Mouse (Mus musculus): ENCODE measurements at regions not wholly inside any gene's neighbourhood (a gene's known extent, or its start where the extent isn't known, plus 50 kb on each side); places are given as distances from the start of the nearest gene placed in this dataset.
A peak's percentile ranks its signal among the peaks of the same experiment; 100 is the strongest.

- 85% methylated on average over 5 of the region's 5 CpGs for WGBS
- no peak for ATAC-seq
Measured at GRCm38 (mm10) chr6:117567691-117568090, 273.3 kb upstream of the Zfp637 start.

GRCm38 (mm10) chr6:117569576-117570326 lies 271.2 kb upstream of the Zfp637 start:
- no peaks in the 10 kb centered on the region for H3K27me3 ChIP-seq (ENCODE audit: control insufficient read depth, insufficient read depth, low read depth, low read length)
- no peaks in the 10 kb centered on the region for H3K4me1 ChIP-seq (ENCODE audit: control insufficient read depth, insufficient read depth, low read length)
- H3K4me3 ChIP-seq (ENCODE audit: low read depth, low read length): no peak overlapping the region
- no peak overlapping the region for H3K4me2 ChIP-seq (ENCODE audit: low read length)
- WGBS: 54% methylated on average over 11 of the region's 11 CpGs
- peak; percentile 42; the same call in 1 of the 2 replicates for ATAC-seq
- H3K36me3 ChIP-seq (ENCODE audit: control insufficient read depth, insufficient read depth, low read length): no peaks in the 10 kb centered on the region
- no peak overlapping the region for H3K27ac ChIP-seq (ENCODE audit: low read length)
- H3K9ac ChIP-seq (ENCODE audit: low read depth, low read length): no peak overlapping the region; the same call in 1 of the 2 replicates
- no peaks in the 10 kb centered on the region for H3K9me3 ChIP-seq (replicated peaks; ENCODE audit: control insufficient read depth, low read length, poor library complexity, severe bottlenecking)

More at GRCm38 (mm10) chr6:117567691-117568090, 273.3 kb upstream of the Zfp637 start:
- no peak overlapping the region for H3K9ac ChIP-seq (ENCODE audit: low read depth, low read length)
- H3K9me3 ChIP-seq (replicated peaks; ENCODE audit: control insufficient read depth, low read length, poor library complexity, severe bottlenecking): no peaks in the 10 kb centered on the region
- H3K27ac ChIP-seq (ENCODE audit: low read length): no peak overlapping the region
- H3K36me3 ChIP-seq (ENCODE audit: control insufficient read depth, insufficient read depth, low read length): no peaks in the 10 kb centered on the region
- no peak overlapping the region for H3K4me2 ChIP-seq (ENCODE audit: low read length)
- no peaks in the 10 kb centered on the region for H3K27me3 ChIP-seq (ENCODE audit: control insufficient read depth, insufficient read depth, low read depth, low read length)
- no peaks in the 10 kb centered on the region for H3K4me1 ChIP-seq (ENCODE audit: control insufficient read depth, insufficient read depth, low read length)
- H3K4me3 ChIP-seq (ENCODE audit: low read depth, low read length): no peak overlapping the region

DNA sequence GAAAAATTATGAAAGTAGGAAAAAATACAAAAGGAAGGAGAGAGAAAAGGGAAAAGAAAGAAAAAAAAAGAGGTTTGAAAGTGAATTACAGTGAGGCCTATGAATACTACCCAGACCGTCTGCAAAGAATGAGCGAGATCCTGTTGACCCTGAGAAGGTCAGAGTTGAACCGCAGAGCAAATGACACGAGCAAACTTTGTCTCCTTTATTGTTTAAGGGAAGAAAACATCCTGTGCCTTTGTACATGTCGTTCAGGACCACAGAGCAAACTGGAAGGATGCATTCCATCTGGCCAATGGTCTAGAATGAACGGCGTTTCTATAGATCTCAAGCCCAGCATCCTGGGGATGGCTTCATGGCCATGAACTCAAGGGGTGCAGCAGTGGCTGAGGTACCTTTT lies 270.6 kb upstream of the Zfp637 start:
- H3K27me3 ChIP-seq (ENCODE audit: control insufficient read depth, insufficient read depth, low read depth, low read length): no peaks in the 10 kb centered on the region
- no peaks in the 10 kb centered on the region for H3K9me3 ChIP-seq (replicated peaks; ENCODE audit: control insufficient read depth, low read length, poor library complexity, severe bottlenecking)
- no peaks in the 10 kb centered on the region for H3K4me1 ChIP-seq (ENCODE audit: control insufficient read depth, insufficient read depth, low read length)
- no peak overlapping the region for H3K4me2 ChIP-seq (ENCODE audit: low read length)
- no peak for ATAC-seq
- no peak overlapping the region for H3K4me3 ChIP-seq (ENCODE audit: low read depth, low read length)
- no peak overlapping the region for H3K9ac ChIP-seq (ENCODE audit: low read depth, low read length)
- WGBS: 56% methylated on average over 7 of the region's 7 CpGs
- no peak overlapping the region for H3K27ac ChIP-seq (ENCODE audit: low read length)
- H3K36me3 ChIP-seq (ENCODE audit: control insufficient read depth, insufficient read depth, low read length): no peaks in the 10 kb centered on the region

DNA sequence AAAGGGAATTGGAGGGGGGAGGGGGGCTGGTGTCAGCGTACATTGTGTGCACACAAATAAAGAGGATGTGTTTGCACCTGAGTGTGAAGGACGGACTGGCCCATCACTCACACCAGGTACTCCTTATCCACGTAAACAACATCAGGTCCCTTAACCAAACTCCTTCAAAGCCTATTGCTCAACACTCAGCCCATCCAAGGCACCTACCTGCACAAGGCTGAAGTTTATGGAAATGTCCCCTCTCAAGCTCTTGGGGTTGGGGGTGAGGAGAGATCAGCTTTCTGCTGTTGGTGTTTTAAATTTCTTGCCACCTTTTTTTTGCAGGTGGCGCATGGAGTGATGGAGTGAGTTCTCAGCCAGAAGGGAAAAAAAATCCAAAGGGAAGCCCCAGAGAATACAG lies 270.2 kb upstream of the Zfp637 start:
- H3K4me2 ChIP-seq (ENCODE audit: low read length): no peak overlapping the region
- no peak overlapping the region for H3K9ac ChIP-seq (ENCODE audit: low read depth, low read length)
- no peak overlapping the region for H3K4me3 ChIP-seq (ENCODE audit: low read depth, low read length)
- no peaks in the 10 kb centered on the region for H3K36me3 ChIP-seq (ENCODE audit: control insufficient read depth, insufficient read depth, low read length)
- WGBS: 88% methylated on average over 4 of the region's 4 CpGs
- no peak for ATAC-seq
- H3K9me3 ChIP-seq (replicated peaks; ENCODE audit: control insufficient read depth, low read length, poor library complexity, severe bottlenecking): no peaks in the 10 kb centered on the region
- no peaks in the 10 kb centered on the region for H3K27me3 ChIP-seq (ENCODE audit: control insufficient read depth, insufficient read depth, low read depth, low read length)
- no peak overlapping the region for H3K27ac ChIP-seq (ENCODE audit: low read length)
- H3K4me1 ChIP-seq (ENCODE audit: control insufficient read depth, insufficient read depth, low read length): no peaks in the 10 kb centered on the region

GRCm38 (mm10) chr6:117572006-117572405 lies 269.0 kb upstream of the Zfp637 start:
- no peak overlapping the region for H3K27ac ChIP-seq (ENCODE audit: low read length)
- H3K9me3 ChIP-seq (replicated peaks; ENCODE audit: control insufficient read depth, low read length, poor library complexity, severe bottlenecking): no peaks in the 10 kb centered on the region
- 92% methylated on average over 14 of the region's 14 CpGs for WGBS
- H3K4me1 ChIP-seq (ENCODE audit: control insufficient read depth, insufficient read depth, low read length): no peaks in the 10 kb centered on the region
- no peaks in the 10 kb centered on the region for H3K36me3 ChIP-seq (ENCODE audit: control insufficient read depth, insufficient read depth, low read length)
- ATAC-seq: no peak
- H3K9ac ChIP-seq (ENCODE audit: low read depth, low read length): no peak overlapping the region
- H3K4me3 ChIP-seq (ENCODE audit: low read depth, low read length): no peak overlapping the region
- no peak overlapping the region for H3K4me2 ChIP-seq (ENCODE audit: low read length)
- no peaks in the 10 kb centered on the region for H3K27me3 ChIP-seq (ENCODE audit: control insufficient read depth, insufficient read depth, low read depth, low read length)

- no peaks in the 10 kb centered on the region for H3K9me3 ChIP-seq (replicated peaks; ENCODE audit: control insufficient read depth, low read length, poor library complexity, severe bottlenecking)
- H3K36me3 ChIP-seq (ENCODE audit: control insufficient read depth, insufficient read depth, low read length): no peaks in the 10 kb centered on the region
- H3K9ac ChIP-seq (ENCODE audit: low read depth, low read length): no peak overlapping the region
- no peak overlapping the region for H3K4me2 ChIP-seq (ENCODE audit: low read length)
- no peaks in the 10 kb centered on the region for H3K27me3 ChIP-seq (ENCODE audit: control insufficient read depth, insufficient read depth, low read depth, low read length)
- WGBS: 88% methylated on average over 8 of the region's 8 CpGs
- ATAC-seq: no peak
- H3K4me1 ChIP-seq (ENCODE audit: control insufficient read depth, insufficient read depth, low read length): no peaks in the 10 kb centered on the region
- H3K27ac ChIP-seq (ENCODE audit: low read length): no peak overlapping the region
- no peak overlapping the region for H3K4me3 ChIP-seq (ENCODE audit: low read depth, low read length)
Measured at GRCm38 (mm10) chr6:117573371-117573770, 267.6 kb upstream of the Zfp637 start.

- 74% methylated on average over 10 of the region's 10 CpGs for WGBS
- H3K36me3 ChIP-seq (ENCODE audit: control insufficient read depth, insufficient read depth, low read length): no peaks in the 10 kb centered on the region
- H3K4me3 ChIP-seq (ENCODE audit: low read depth, low read length): no peak overlapping the region
- H3K4me1 ChIP-seq (ENCODE audit: control insufficient read depth, insufficient read depth, low read length): no peaks in the 10 kb centered on the region
- no peak for ATAC-seq
- no peak overlapping the region for H3K4me2 ChIP-seq (ENCODE audit: low read length)
- H3K9me3 ChIP-seq (replicated peaks; ENCODE audit: control insufficient read depth, low read length, poor library complexity, severe bottlenecking): no peaks in the 10 kb centered on the region
- no peak overlapping the region for H3K27ac ChIP-seq (ENCODE audit: low read length)
- no peaks in the 10 kb centered on the region for H3K27me3 ChIP-seq (ENCODE audit: control insufficient read depth, insufficient read depth, low read depth, low read length)
- H3K9ac ChIP-seq (ENCODE audit: low read depth, low read length): no peak overlapping the region
Measured at GRCm38 (mm10) chr6:117574146-117574545, 266.8 kb upstream of the Zfp637 start.

- H3K4me1 ChIP-seq (ENCODE audit: control insufficient read depth, insufficient read depth, low read length): no peaks in the 10 kb centered on the region
- WGBS: 69% methylated on average over 5 of the region's 5 CpGs
- H3K27me3 ChIP-seq (ENCODE audit: control insufficient read depth, insufficient read depth, low read depth, low read length): no peaks in the 10 kb centered on the region
- ATAC-seq: no peak
- no peak overlapping the region for H3K4me2 ChIP-seq (ENCODE audit: low read length)
- H3K36me3 ChIP-seq (ENCODE audit: control insufficient read depth, insufficient read depth, low read length): no peaks in the 10 kb centered on the region
- H3K27ac ChIP-seq (ENCODE audit: low read length): no peak overlapping the region
- H3K9me3 ChIP-seq (replicated peaks; ENCODE audit: control insufficient read depth, low read length, poor library complexity, severe bottlenecking): no peaks in the 10 kb centered on the region
- no peak overlapping the region for H3K9ac ChIP-seq (ENCODE audit: low read depth, low read length)
- no peak overlapping the region for H3K4me3 ChIP-seq (ENCODE audit: low read depth, low read length)
Measured at GRCm38 (mm10) chr6:117575057-117575456, 265.9 kb upstream of the Zfp637 start.

GRCm38 (mm10) chr6:117576021-117576420 lies 265.0 kb upstream of the Zfp637 start:
- no peak for ATAC-seq
- H3K4me2 ChIP-seq (ENCODE audit: low read length): no peak overlapping the region
- no peaks in the 10 kb centered on the region for H3K9me3 ChIP-seq (replicated peaks; ENCODE audit: control insufficient read depth, low read length, poor library complexity, severe bottlenecking)
- WGBS: 92% methylated on average over 9 of the region's 9 CpGs
- H3K36me3 ChIP-seq (ENCODE audit: control insufficient read depth, insufficient read depth, low read length): no peaks in the 10 kb centered on the region
- H3K4me1 ChIP-seq (ENCODE audit: control insufficient read depth, insufficient read depth, low read length): no peaks in the 10 kb centered on the region
- no peak overlapping the region for H3K4me3 ChIP-seq (ENCODE audit: low read depth, low read length)
- H3K9ac ChIP-seq (ENCODE audit: low read depth, low read length): no peak overlapping the region
- no peaks in the 10 kb centered on the region for H3K27me3 ChIP-seq (ENCODE audit: control insufficient read depth, insufficient read depth, low read depth, low read length)
- no peak overlapping the region for H3K27ac ChIP-seq (ENCODE audit: low read length)
